Mouse (Mus musculus) liver, postnatal 0 days (tissue): ENCODE data around the gene Olfr1502.
A peak's percentile ranks its signal among the peaks of the same experiment; 100 is the strongest.

Experiments used
- CTCF ChIP-seq: sonication (generic); IDR thresholded peaks from 2 replicates; pipeline ENCODE4 v1.5.1; 2016; ENCODE audit warnings: antibody characterized with exemption, low read depth
- EP300 ChIP-seq: IDR thresholded peaks from 2 replicates; pipeline ENCODE4 v1.6.1; 2016; ENCODE audit warnings: antibody characterized with exemption, low read depth, mild to moderate bottlenecking

DNA sequence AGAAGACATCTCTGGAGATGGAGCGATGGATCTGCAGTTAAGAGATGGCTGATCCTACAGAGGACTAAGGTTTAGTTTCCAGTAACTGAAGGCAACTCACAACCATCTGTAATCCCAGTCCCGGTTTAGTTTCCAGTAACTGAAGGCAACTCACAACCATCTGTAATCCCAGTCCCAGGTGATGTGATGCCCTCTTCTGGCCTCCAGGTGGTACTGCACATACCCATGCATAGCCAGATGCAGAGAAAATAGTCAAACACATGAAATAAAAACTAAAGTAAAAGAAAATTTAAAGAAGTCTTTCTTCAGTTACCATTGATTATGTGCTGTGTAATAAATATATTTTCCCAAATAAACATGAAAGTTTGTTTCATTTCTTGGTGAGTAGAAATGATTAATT lies 48.8 kb upstream of the Olfr1502 start:
- peak; percentile 42 for TF ChIP-seq CTCF
- no peak for TF ChIP-seq EP300
